Mouse (Mus musculus): ENCODE data around the gene Cdc6.

- TF ChIP-seq CTCF (IDR thresholded peaks at IDR 0.05; ENCODE audit: control insufficient read depth, insufficient read depth, insufficient read length) (no peak), MYOD1 (IDR thresholded peaks at IDR 0.05; ENCODE audit: control insufficient read depth, insufficient read length, low read depth) (no peak), MYOG (IDR thresholded peaks at IDR 0.05; ENCODE audit: control insufficient read depth, extremely low read depth, insufficient read length) (no peak)
Measured at GRCm38 (mm10) chr11:98937410-98937913, 29.9 kb downstream of the Cdc6 start.
